Mouse (Mus musculus) layer of hippocampus, adult 2 months (tissue): ENCODE data around the gene Fbxw9. TPM values are rescaled to one million over a fixed set of nuclear protein-coding genes. Genes with fewer than 3 reads are reported as not detected.
"Not testable (repeated sequence)": the region's sequence is repeated elsewhere in the genome, so short reads cannot be mapped to it uniquely, and the experiment has no call there.

ENCODE experiments used
- DNase-seq, 2 experiments: peaks; one replicate each; pipeline ENCODE4 v3.0.0; 2022; ENCODE audit warnings: low spot score in 2 of 2
- H3K27ac ChIP-seq: fragments of 200-600 bp; 2 replicates; pipeline ENCODE4 v1.8.1; 2022
- H3K4me3 ChIP-seq: fragments of 200-600 bp; 2 replicates; pipeline ENCODE4 v1.8.1; 2022; ENCODE audit warnings: mild to moderate bottlenecking
- CTCF ChIP-seq: fragments of 200-600 bp; conservative IDR thresholded peaks from 2 replicates; pipeline ENCODE4 v1.8.1; 2022; ENCODE audit warnings: antibody characterized with exemption, mild to moderate bottlenecking, moderate library complexity
- total RNA-seq, 2 experiments: library from RNA; stranded (reverse); gene quantifications; 2 replicates each; pipeline ENCODE4 v1.2.3; 2021

Gene Fbxw9
- total RNA-seq, 2 experiments from 2014 or later: 22.6 to 23.5 TPM

- no peak for TF ChIP-seq CTCF
- peak within 1 kb of the TSS; percentile 94 for H3K4me3 ChIP-seq
- peak within 1 kb of the TSS; percentile 95 for H3K27ac ChIP-seq
- DNase-seq: peak in 1 of 2 experiments; percentile 57
These were observed 20.8 kb downstream of the Fbxw9 start, which contains the start of gene Wdr83os for GRCm38 (mm10) chr8:85080532-85081215. TSS of gene Wdr83os (plus strand) at chr8:85080740.

DNA sequence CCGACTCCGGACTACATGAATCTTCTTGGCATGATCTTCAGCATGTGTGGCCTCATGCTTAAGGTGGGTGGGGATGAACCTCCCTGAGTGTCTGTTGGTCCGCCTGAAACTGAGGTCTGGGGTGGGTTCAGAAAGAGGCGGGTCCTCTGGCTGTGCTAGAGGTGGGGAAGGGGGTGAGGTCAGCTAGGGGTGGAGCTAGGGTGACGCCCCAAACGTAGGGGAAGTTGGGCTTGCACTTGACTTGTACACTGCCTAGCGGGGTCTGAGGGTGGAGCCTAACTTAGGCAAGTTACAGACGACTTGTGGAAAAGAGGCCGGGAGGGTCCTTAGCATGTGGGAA lies 21.3 kb downstream of the Fbxw9 start, which contains the start of gene Wdr83:
Wdr83 (minus strand) TSS at position 91 of the 340 bp plus-strand sequence.
- peak within 1 kb of the TSS; percentile 94 for H3K4me3 ChIP-seq
- DNase-seq: no peak
- H3K27ac ChIP-seq: peak within 1 kb of the TSS; percentile 95
- TF ChIP-seq CTCF: no peak

GRCm38 (mm10) chr8:85082169-85082568 lies 22.3 kb downstream of the Fbxw9 start:
- DNase-seq, H3K27ac ChIP-seq, H3K4me3 ChIP-seq: not testable (repeated sequence)

GRCm38 (mm10) chr8:85083108-85083813 lies 23.4 kb downstream of the Fbxw9 start, which contains the start of gene Man2b1:
TSS of gene Man2b1 (plus strand) at chr8:85083270.
- H3K4me3 ChIP-seq: peak within 1 kb of the TSS; percentile 79
- peak; percentile 57 for TF ChIP-seq CTCF
- peak within 1 kb of the TSS; percentile 87 for H3K27ac ChIP-seq
- peak; percentile 87 to 92 for DNase-seq

DNA sequence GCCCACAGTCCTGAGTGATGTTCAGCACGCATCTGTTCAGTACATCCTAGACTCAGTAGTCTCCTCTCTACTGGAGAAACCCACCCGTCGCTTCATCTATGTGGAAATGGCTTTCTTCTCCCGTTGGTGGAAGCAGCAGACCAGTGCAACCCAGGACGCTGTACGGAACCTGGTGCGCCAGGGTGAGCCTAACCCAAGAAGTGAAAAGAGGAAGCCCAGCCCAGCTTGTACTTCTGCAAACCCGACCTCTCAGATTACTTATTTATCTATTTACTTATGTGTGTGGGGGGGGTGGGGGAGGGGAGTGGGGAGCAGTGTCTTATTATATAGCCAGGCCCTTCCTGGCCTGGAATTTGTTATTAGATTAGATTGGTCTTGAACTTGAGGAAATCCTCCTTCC lies 24.8 kb downstream of the Fbxw9 start:
- Histone ChIP-seq H3K27ac (no peak overlapping the region), H3K4me3 (no peak overlapping the region)
- DNase-seq: no peak
- TF ChIP-seq CTCF: no peak

DNA sequence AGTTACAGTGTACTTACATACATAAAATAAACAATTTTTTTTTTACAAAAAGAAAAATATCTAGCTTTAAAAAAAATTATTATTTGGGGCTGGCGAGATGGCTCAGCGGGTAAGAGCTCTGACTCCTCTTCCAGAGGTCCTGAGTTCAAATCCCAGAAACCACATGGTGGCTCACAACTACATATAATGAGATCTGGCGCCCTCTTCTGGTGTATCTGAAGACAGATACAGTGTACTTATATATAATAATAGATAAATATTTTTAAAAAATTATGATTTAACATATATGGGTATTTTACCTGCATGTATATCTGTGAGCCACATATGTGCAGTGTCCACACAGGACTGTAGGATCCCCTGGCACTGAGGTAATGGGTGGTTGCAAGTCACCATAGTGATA lies 26.4 kb downstream of the Fbxw9 start:
- peak; percentile 66 for TF ChIP-seq CTCF
- Histone ChIP-seq H3K27ac (no peak overlapping the region), H3K4me3 (no peak overlapping the region)
- DNase-seq: no peak

GRCm38 (mm10) chr8:85088771-85089170 lies 28.9 kb downstream of the Fbxw9 start:
- no peak for TF ChIP-seq CTCF
- H3K27ac ChIP-seq: no peak overlapping the region
- no peak for DNase-seq

GRCm38 (mm10) chr8:85090856-85091255 lies 31.0 kb downstream of the Fbxw9 start:
- no peak for DNase-seq
- no peak for TF ChIP-seq CTCF
- H3K4me3 ChIP-seq: no peak overlapping the region
- no peak overlapping the region for H3K27ac ChIP-seq

More at GRCm38 (mm10) chr8:85088771-85089170, 28.9 kb downstream of the Fbxw9 start:
- no peak overlapping the region for H3K4me3 ChIP-seq

- no peak for DNase-seq
- Histone ChIP-seq H3K27ac (no peak overlapping the region), H3K4me3 (peak overlapping the region; percentile 5; the same call in 1 of the 2 replicates)
- no peak for TF ChIP-seq CTCF
These were observed 31.8 kb downstream of the Fbxw9 start for GRCm38 (mm10) chr8:85091526-85092090.

- no peak for TF ChIP-seq CTCF
- no peak for DNase-seq
- Histone ChIP-seq H3K4me3 (no peak overlapping the region), H3K27ac (no peak overlapping the region)
These were observed 35.2 kb downstream of the Fbxw9 start for GRCm38 (mm10) chr8:85095051-85095450.

DNA sequence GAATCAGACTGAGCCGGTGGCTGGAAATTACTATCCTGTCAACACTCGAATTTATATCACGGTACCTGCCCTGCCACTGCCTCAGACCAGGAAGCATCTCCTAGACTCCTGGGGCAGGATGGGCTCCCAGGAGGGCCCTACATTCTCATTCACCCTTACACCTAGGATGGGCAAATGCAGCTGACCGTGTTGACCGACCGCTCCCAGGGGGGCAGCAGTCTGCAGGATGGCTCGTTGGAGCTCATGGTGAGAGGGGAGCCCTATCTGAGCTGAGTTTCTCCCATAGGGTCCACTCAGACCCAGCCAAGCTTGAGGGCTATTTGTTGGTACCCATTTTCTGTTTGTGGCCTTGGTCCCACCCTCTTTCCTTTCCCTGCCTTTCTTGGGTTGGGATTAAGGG lies 35.7 kb downstream of the Fbxw9 start:
- no peak for TF ChIP-seq CTCF
- no peak overlapping the region for H3K4me3 ChIP-seq
- DNase-seq: no peak
- H3K27ac ChIP-seq: no peak overlapping the region

DNA sequence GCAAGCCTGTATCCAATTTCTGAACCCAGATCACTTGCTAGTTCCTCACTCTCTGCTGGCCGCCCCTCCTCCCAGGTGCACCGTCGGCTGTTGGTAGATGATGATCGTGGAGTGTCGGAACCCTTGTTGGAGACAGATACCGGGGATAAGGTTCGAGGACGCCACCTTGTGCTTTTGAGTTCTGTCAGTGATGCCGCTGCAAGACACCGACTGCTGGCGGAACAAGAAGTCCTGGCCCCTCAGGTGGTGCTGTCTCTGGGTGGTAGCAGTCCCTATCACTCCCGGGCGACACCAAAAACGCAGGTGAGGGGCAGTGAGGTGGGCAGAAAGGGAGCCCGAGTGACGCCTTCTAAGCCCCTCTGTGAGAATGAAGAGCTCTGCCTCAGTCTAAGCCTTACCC lies 36.3 kb downstream of the Fbxw9 start:
- no peak for TF ChIP-seq CTCF
- no peak for DNase-seq
- Histone ChIP-seq H3K27ac (no peak overlapping the region), H3K4me3 (no peak overlapping the region)

GRCm38 (mm10) chr8:85096850-85097249 lies 37.0 kb downstream of the Fbxw9 start:
- no peak for TF ChIP-seq CTCF
- no peak for DNase-seq
- Histone ChIP-seq H3K4me3 (no peak overlapping the region), H3K27ac (no peak overlapping the region)
